Mouse (Mus musculus) liver, postnatal 0 days (tissue): Measurements from ENCODE around the gene Naa15. TPM values are rescaled to one million over a fixed set of nuclear protein-coding genes. Genes with fewer than 3 reads are reported as not detected.

ENCODE experiments used
- ATAC-seq: fragments of 200-750 bp; cut with Nextera tagmentation; 2 replicates; pipeline ENCODE4 v1.8.0; 2017; ENCODE audit warnings: mild to moderate bottlenecking, moderate library complexity
- DNase-seq: peaks from one replicate; pipeline ENCODE4 v3.0.0-alpha.2; 2016
- H3K27ac ChIP-seq: fragments of 300-500 bp; sonication (generic); 2 replicates; pipeline ENCODE4 v1.5.1; 2014; ENCODE audit warnings: antibody characterized with exemption, moderate library complexity, mild to moderate bottlenecking, low read depth
- H3K27me3 ChIP-seq: fragments of 300-500 bp; sonication (generic); 2 replicates; pipeline ENCODE4 v1.6.1; 2014; ENCODE audit warnings: low read length, control low read depth, mixed read lengths; ENCODE audit not compliant: insufficient read depth
- H3K36me3 ChIP-seq: fragments of 300-500 bp; sonication (generic); replicated peaks from 2 replicates; pipeline ENCODE4 v1.6.1; 2014; ENCODE audit warnings: mild to moderate bottlenecking, control low read depth, low read length, moderate library complexity, mixed read lengths; ENCODE audit not compliant: insufficient read depth
- H3K4me1 ChIP-seq: fragments of 300-500 bp; sonication (generic); 2 replicates; pipeline ENCODE4 v1.6.1; 2014; ENCODE audit warnings: antibody characterized with exemption, mild to moderate bottlenecking, control low read depth; ENCODE audit not compliant: insufficient read depth
- H3K4me2 ChIP-seq: fragments of 300-500 bp; sonication (generic); 2 replicates; pipeline ENCODE4 v1.6.1; 2014; ENCODE audit warnings: low read depth, mild to moderate bottlenecking, low read length, moderate library complexity, mixed read lengths
- H3K4me3 ChIP-seq: fragments of 300-500 bp; sonication (generic); 2 replicates; pipeline ENCODE4 v1.5.1; 2014; ENCODE audit warnings: low read depth, low read length
- H3K9ac ChIP-seq: fragments of 300-500 bp; sonication (generic); replicated peaks from 2 replicates; pipeline ENCODE4 v1.6.1; 2014; ENCODE audit warnings: mild to moderate bottlenecking, moderate library complexity
- H3K9me3 ChIP-seq: fragments of 300-500 bp; sonication (generic); 2 replicates; pipeline ENCODE4 v1.6.1; 2016; ENCODE audit warnings: mild to moderate bottlenecking, control low read depth, low read length, mixed read lengths
- CTCF ChIP-seq: sonication (generic); IDR thresholded peaks from 2 replicates; pipeline ENCODE4 v1.5.1; 2016; ENCODE audit warnings: antibody characterized with exemption, low read depth
- EP300 ChIP-seq: IDR thresholded peaks from 2 replicates; pipeline ENCODE4 v1.6.1; 2016; ENCODE audit warnings: antibody characterized with exemption, low read depth, mild to moderate bottlenecking
- WGBS: fragments of 180-500 bp; shearing (Covaris S2); extraction: QIAGEN DNeasy Blood & Tissue Kit; methylation state at CpG from one replicate; pipeline ENCODE4 v1.1.7; 2014; ENCODE audit not compliant: insufficient replicate concordance; 5-methylcytosine and 5-hydroxymethylcytosine counted together
- polyA plus RNA-seq: library from polyadenylated mRNA; unstranded; fragments of >200 nt; fragmentation: Nextera tagmentation; extraction: Ambion mirVana; gene quantifications from 2 replicates; pipeline ENCODE4 v1.2.1, GENCODE M21; 2015

Naa15 gene
- polyA plus RNA-seq, 1 experiment from 2014 or later, result 11.9 TPM

DNA sequence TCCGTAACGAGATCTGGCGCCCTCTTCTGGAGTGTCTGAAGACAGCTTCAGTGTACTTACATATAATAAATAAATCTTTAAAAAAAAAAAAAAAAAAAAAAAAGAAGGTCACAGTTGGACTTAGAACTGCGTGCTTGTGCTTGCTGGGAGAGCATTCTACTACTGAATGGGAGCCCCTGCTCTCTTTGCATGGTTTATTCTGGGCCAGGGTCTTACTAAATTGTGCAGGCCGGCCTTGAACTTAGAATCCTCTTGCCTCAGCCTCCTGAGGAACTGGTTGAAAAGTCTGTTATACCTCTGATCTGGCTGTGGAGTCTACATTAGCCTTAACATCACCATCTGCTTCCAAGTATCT, 34.3 kb upstream of the Naa15 start:
- Histone ChIP-seq H3K27me3 (no peaks in the 10 kb centered on the region), H3K9ac (no peak overlapping the region), H3K4me2 (no peak overlapping the region), H3K9me3 (no peaks in the 10 kb centered on the region), H3K4me3 (no peak overlapping the region), H3K36me3 (no peaks in the 10 kb centered on the region), H3K4me1 (peaks cover 13% of the 10 kb centered on the region; the same call in 1 of the 2 replicates), H3K27ac (no peak overlapping the region)
- DNase-seq (no peak), ATAC-seq (no peak)
- 63% methylated on average over 2 of the region's 5 CpGs for whole genome bisulfite sequencing
- TF ChIP-seq CTCF, result no peak
- no peak for TF ChIP-seq EP300

- H3K36me3 ChIP-seq, result no peaks in the 10 kb centered on the region
- no peak overlapping the region for H3K9ac ChIP-seq
- H3K4me1 ChIP-seq, result peaks cover 17% of the 10 kb centered on the region
- no peaks in the 10 kb centered on the region for H3K27me3 ChIP-seq
- TF ChIP-seq EP300, result no peak
- no peak for TF ChIP-seq CTCF
- WGBS, result 84% methylated on average over 12 of the region's 12 CpGs
- H3K27ac ChIP-seq, result no peak overlapping the region
- DNase-seq (no peak), ATAC-seq (no peak)
- no peak overlapping the region for H3K4me2 ChIP-seq
- no peaks in the 10 kb centered on the region for H3K9me3 ChIP-seq
- no peak overlapping the region for H3K4me3 ChIP-seq
Observed at GRCm38 (mm10) chr3:51383409-51383808, 31.5 kb upstream of the Naa15 start.

GRCm38 (mm10) chr3:51386441-51387133, 28.4 kb upstream of the Naa15 start:
- Histone ChIP-seq H3K4me2 (no peak overlapping the region), H3K4me1 (peaks cover 19% of the 10 kb centered on the region), H3K36me3 (no peaks in the 10 kb centered on the region), H3K9ac (no peak overlapping the region), H3K4me3 (no peak overlapping the region), H3K9me3 (no peaks in the 10 kb centered on the region), H3K27me3 (no peaks in the 10 kb centered on the region), H3K27ac (no peak overlapping the region)
- ATAC-seq (no peak), DNase-seq (no peak)
- 61% methylated on average over 12 of the region's 12 CpGs for WGBS
- no peak for TF ChIP-seq EP300
- no peak for TF ChIP-seq CTCF

DNA sequence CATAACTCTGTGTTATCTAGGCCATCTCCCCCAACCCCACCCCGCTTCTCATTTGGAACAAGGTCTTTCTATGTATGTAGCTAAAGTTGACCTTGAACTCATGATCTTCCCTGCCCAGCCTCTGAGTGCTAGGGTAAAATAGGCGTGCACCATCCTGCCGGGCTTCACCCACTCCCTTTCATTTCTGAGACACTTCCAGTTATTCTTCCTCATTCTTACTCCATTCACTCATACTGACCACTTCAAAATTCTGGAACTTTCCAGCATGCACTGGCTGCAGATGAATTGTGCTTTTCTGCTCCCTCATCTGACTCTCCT, 27.9 kb upstream of the Naa15 start:
- Histone ChIP-seq H3K9me3 (no peaks in the 10 kb centered on the region), H3K4me2 (no peak overlapping the region), H3K9ac (no peak overlapping the region), H3K4me1 (peaks cover 19% of the 10 kb centered on the region), H3K27ac (no peak overlapping the region), H3K36me3 (no peaks in the 10 kb centered on the region), H3K27me3 (no peaks in the 10 kb centered on the region), H3K4me3 (no peak overlapping the region)
- DNase-seq, result no peak
- ATAC-seq, result no peak
- TF ChIP-seq EP300, result no peak
- TF ChIP-seq CTCF, result no peak
- 65% methylated on average over 3 of the region's 3 CpGs for WGBS

DNA sequence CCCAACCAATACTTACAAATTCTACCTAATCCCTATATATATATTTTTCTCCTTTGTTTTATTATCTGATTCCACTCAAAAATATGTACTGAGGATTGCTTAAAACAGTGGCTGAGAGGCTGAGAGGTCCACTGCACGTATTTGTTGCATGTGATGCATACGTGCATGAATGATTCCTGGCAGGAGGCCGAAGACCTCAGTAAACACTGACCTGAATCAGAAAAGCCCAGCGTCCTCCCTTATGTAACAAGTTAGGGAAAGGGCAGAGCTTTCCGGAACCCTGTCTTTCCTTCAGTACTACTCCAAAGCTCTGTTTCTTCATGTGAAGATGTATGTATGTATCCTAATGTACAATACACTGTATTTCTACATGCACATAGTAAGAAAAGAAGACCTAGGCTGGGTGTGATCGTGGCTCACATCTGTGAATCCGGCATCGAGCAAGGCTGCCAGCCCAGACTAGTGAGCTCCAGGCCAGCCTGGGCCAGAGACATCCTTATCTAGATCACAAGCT, 27.0 kb upstream of the Naa15 start:
- no peak for TF ChIP-seq CTCF
- TF ChIP-seq EP300, result no peak
- Histone ChIP-seq H3K36me3 (no peaks in the 10 kb centered on the region), H3K4me1 (peaks cover 19% of the 10 kb centered on the region), H3K4me3 (no peak overlapping the region), H3K9me3 (no peaks in the 10 kb centered on the region), H3K27ac (no peak overlapping the region), H3K4me2 (peak overlapping the region; percentile 20; the same call in 1 of the 2 replicates), H3K27me3 (no peaks in the 10 kb centered on the region), H3K9ac (no peak overlapping the region)
- DNase-seq (peak; percentile 46), ATAC-seq (peak; percentile 52)
- WGBS, result 59% methylated on average over 8 of the region's 8 CpGs

DNA sequence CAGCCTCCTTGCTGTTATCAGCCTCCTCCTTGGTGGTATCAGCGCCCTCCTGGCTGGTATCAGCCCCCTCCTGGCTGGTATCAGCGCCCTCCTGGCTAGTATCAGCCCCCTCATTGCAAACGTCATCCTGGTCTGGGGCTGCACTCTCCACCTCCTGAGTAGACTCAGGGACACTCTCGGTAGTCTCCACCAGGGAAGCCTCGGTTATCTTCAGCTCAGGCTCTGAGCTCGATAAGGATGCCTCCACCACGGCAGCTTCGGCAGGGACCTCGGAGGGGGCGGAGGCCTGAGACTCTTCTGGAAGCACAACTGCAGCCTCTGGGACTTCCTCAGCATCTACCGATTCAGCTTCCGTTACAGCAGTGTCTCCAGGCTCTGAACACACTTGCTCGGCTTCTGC, 26.0 kb upstream of the Naa15 start:
- Histone ChIP-seq H3K4me3 (peak overlapping the region; percentile 29), H3K9me3 (no peaks in the 10 kb centered on the region), H3K36me3 (no peaks in the 10 kb centered on the region), H3K27ac (no peak overlapping the region), H3K4me1 (peaks cover 17% of the 10 kb centered on the region), H3K27me3 (no peaks in the 10 kb centered on the region), H3K4me2 (peak overlapping the region; percentile 73), H3K9ac (peak overlapping the region; percentile 8)
- DNase-seq (peak; percentile 42), ATAC-seq (peak; percentile 84)
- TF ChIP-seq CTCF (no peak), EP300 (peak; percentile 84)
- WGBS, result 8% methylated on average over 13 of the region's 13 CpGs

DNA sequence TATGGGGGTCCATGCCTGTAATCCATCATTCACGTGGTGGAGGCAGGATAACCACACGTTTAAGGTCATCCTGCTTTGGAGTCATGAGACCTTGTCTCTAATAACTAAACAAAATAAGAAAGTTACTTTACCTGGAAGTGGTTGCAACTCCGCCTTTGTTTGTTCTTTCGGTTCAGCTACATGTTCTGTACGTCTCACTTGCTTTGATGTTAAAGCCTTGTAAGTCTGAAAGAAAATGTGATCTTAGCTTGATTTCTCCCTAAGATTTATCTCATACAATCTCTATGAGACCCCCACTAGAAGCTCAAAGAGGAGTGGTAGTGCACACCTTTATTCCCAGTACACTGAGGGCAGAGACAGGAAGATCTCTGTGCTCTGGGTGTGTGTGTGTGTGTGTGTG, 23.9 kb upstream of the Naa15 start:
- DNase-seq (no peak), ATAC-seq (no peak)
- H3K9ac ChIP-seq, result no peak overlapping the region; the same call in 1 of the 2 replicates
- TF ChIP-seq CTCF (no peak), EP300 (no peak)
- no peak overlapping the region for H3K27ac ChIP-seq
- H3K4me2 ChIP-seq, result no peak overlapping the region
- H3K27me3 ChIP-seq, result peaks cover 4% of the 10 kb centered on the region; the same call in 1 of the 2 replicates
- no peaks in the 10 kb centered on the region for H3K36me3 ChIP-seq
- no peak overlapping the region for H3K4me3 ChIP-seq
- H3K9me3 ChIP-seq, result no peaks in the 10 kb centered on the region
- 76% methylated on average over 5 of the region's 5 CpGs for WGBS
- H3K4me1 ChIP-seq, result peaks cover 20% of the 10 kb centered on the region
